Mouse (Mus musculus): Measurements from ENCODE around the gene Ric3. TPM values are rescaled to one million over a fixed set of nuclear protein-coding genes. Genes with fewer than 3 reads are reported as not detected.

Gene Ric3
- polyA plus RNA-seq, 1 experiment from 2014 or later = 5.1 TPM

- H3K36me3 ChIP-seq (ENCODE audit: control insufficient read depth, insufficient read depth, low read length) = no peaks in the 10 kb centered on the region
- no peak overlapping the region for H3K4me3 ChIP-seq (ENCODE audit: low read depth, low read length)
- H3K9ac ChIP-seq (ENCODE audit: low read length) = no peak overlapping the region
- ATAC-seq (ENCODE audit: insufficient number of reproducible peaks, low FRiP score, low TSS enrichment, low read depth) (no peak), DNase-seq (ENCODE audit: low spot score) (no peak)
- WGBS = 53% methylated on average over 3 of the region's 3 CpGs
- no peak overlapping the region for H3K27ac ChIP-seq (replicated peaks; ENCODE audit: low read depth, low read length)
- no peak overlapping the region for H3K4me2 ChIP-seq (ENCODE audit: low read depth, severe bottlenecking)
- no peaks in the 10 kb centered on the region for H3K27me3 ChIP-seq (ENCODE audit: control insufficient read depth, insufficient read depth, low read length)
- H3K4me1 ChIP-seq (ENCODE audit: control insufficient read depth, insufficient read depth, low read length) = no peaks in the 10 kb centered on the region
- H3K9me3 ChIP-seq (ENCODE audit: control insufficient read depth, low read length) = no peaks in the 10 kb centered on the region
These were observed 79.5 kb downstream of the Ric3 start for GRCm38 (mm10) chr7:109003653-109004052.

- H3K27me3 ChIP-seq (ENCODE audit: control insufficient read depth, insufficient read depth, low read length) = no peaks in the 10 kb centered on the region
- H3K9me3 ChIP-seq (ENCODE audit: control insufficient read depth, low read length) = no peaks in the 10 kb centered on the region
- no peaks in the 10 kb centered on the region for H3K4me1 ChIP-seq (ENCODE audit: control insufficient read depth, insufficient read depth, low read length)
- no peak overlapping the region for H3K27ac ChIP-seq (replicated peaks; ENCODE audit: low read depth, low read length)
- no peaks in the 10 kb centered on the region for H3K36me3 ChIP-seq (ENCODE audit: control insufficient read depth, insufficient read depth, low read length)
- DNase-seq (ENCODE audit: low spot score) (no peak), ATAC-seq (ENCODE audit: insufficient number of reproducible peaks, low FRiP score, low TSS enrichment, low read depth) (no peak)
- no peak overlapping the region for H3K4me2 ChIP-seq (ENCODE audit: low read depth, severe bottlenecking)
- WGBS = 82% methylated on average over 4 of the region's 4 CpGs
- no peak overlapping the region for H3K9ac ChIP-seq (ENCODE audit: low read length)
- no peak overlapping the region for H3K4me3 ChIP-seq (ENCODE audit: low read depth, low read length)
These were observed 81.2 kb downstream of the Ric3 start for GRCm38 (mm10) chr7:109001971-109002370.

- 56% methylated on average over 4 of the region's 4 CpGs for WGBS
- DNase-seq (ENCODE audit: low spot score) = peak; percentile 63
These were observed 82.7 kb downstream of the Ric3 start for GRCm38 (mm10) chr7:109000315-109000954.

GRCm38 (mm10) chr7:108996156-108996555 lies 87.0 kb downstream of the Ric3 start:
- H3K4me1 ChIP-seq (ENCODE audit: control insufficient read depth, insufficient read depth, low read length) = no peaks in the 10 kb centered on the region
- no peak overlapping the region for H3K9ac ChIP-seq (ENCODE audit: low read length)
- H3K36me3 ChIP-seq (ENCODE audit: control insufficient read depth, insufficient read depth, low read length) = no peaks in the 10 kb centered on the region
- no peak overlapping the region for H3K4me3 ChIP-seq (ENCODE audit: low read depth, low read length)
- no peaks in the 10 kb centered on the region for H3K9me3 ChIP-seq (ENCODE audit: control insufficient read depth, low read length)
- DNase-seq (ENCODE audit: low spot score) (no peak), ATAC-seq (ENCODE audit: insufficient number of reproducible peaks, low FRiP score, low TSS enrichment, low read depth) (no peak)
- no peaks in the 10 kb centered on the region for H3K27me3 ChIP-seq (ENCODE audit: control insufficient read depth, insufficient read depth, low read length)
- H3K27ac ChIP-seq (replicated peaks; ENCODE audit: low read depth, low read length) = no peak overlapping the region
- 63% methylated on average over 6 of the region's 6 CpGs for WGBS
- H3K4me2 ChIP-seq (ENCODE audit: low read depth, severe bottlenecking) = no peak overlapping the region

More at GRCm38 (mm10) chr7:109000315-109000954, 82.7 kb downstream of the Ric3 start:
- ATAC-seq (ENCODE audit: insufficient number of reproducible peaks, low FRiP score, low TSS enrichment, low read depth) = 0 out of 2 replicates have a peak, but pooled peaks have one; percentile 40
- Histone ChIP-seq H3K4me2 (ENCODE audit: low read depth, severe bottlenecking) (no peak overlapping the region), H3K4me3 (ENCODE audit: low read depth, low read length) (no peak overlapping the region), H3K4me1 (ENCODE audit: control insufficient read depth, insufficient read depth, low read length) (no peaks in the 10 kb centered on the region), H3K9me3 (ENCODE audit: control insufficient read depth, low read length) (no peaks in the 10 kb centered on the region), H3K27ac (replicated peaks; ENCODE audit: low read depth, low read length) (no peak overlapping the region), H3K9ac (ENCODE audit: low read length) (no peak overlapping the region), H3K36me3 (ENCODE audit: control insufficient read depth, insufficient read depth, low read length) (no peaks in the 10 kb centered on the region), H3K27me3 (ENCODE audit: control insufficient read depth, insufficient read depth, low read length) (no peaks in the 10 kb centered on the region)

DNA sequence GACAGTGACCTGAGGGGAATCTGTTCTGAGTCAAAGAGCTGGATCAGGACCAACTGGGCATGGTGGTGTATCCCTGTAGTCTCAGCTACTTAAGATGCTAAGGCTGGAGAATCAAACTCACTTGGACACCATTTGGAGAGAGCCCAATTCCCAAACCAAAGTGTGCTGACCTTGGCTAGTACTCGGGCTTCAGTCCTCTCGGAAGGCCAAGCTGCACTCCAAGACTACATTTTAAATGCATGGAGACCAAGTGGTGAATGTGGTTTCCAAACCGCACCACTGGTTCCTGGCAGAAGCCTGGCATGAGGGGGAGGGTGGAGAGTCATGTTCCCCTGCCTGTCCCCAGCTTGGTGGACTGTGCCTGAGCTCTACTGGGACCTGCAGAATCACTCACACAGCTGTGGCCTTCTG lies 89.2 kb downstream of the Ric3 start:
- ATAC-seq (ENCODE audit: insufficient number of reproducible peaks, low FRiP score, low TSS enrichment, low read depth) (no peak), DNase-seq (ENCODE audit: low spot score) (no peak)
- no peak overlapping the region for H3K4me2 ChIP-seq (ENCODE audit: low read depth, severe bottlenecking)
- H3K9ac ChIP-seq (ENCODE audit: low read length) = no peak overlapping the region
- H3K4me3 ChIP-seq (ENCODE audit: low read depth, low read length) = no peak overlapping the region
- no peaks in the 10 kb centered on the region for H3K9me3 ChIP-seq (ENCODE audit: control insufficient read depth, low read length)
- no peak overlapping the region for H3K27ac ChIP-seq (replicated peaks; ENCODE audit: low read depth, low read length)
- no peaks in the 10 kb centered on the region for H3K27me3 ChIP-seq (ENCODE audit: control insufficient read depth, insufficient read depth, low read length)
- H3K4me1 ChIP-seq (ENCODE audit: control insufficient read depth, insufficient read depth, low read length) = no peaks in the 10 kb centered on the region
- H3K36me3 ChIP-seq (ENCODE audit: control insufficient read depth, insufficient read depth, low read length) = no peaks in the 10 kb centered on the region
- WGBS = 91% methylated on average over 3 of the region's 3 CpGs

GRCm38 (mm10) chr7:108993230-108993629 lies 89.9 kb downstream of the Ric3 start:
- Histone ChIP-seq H3K36me3 (ENCODE audit: control insufficient read depth, insufficient read depth, low read length) (no peaks in the 10 kb centered on the region), H3K27ac (replicated peaks; ENCODE audit: low read depth, low read length) (no peak overlapping the region), H3K4me2 (ENCODE audit: low read depth, severe bottlenecking) (no peak overlapping the region), H3K9me3 (ENCODE audit: control insufficient read depth, low read length) (no peaks in the 10 kb centered on the region), H3K9ac (ENCODE audit: low read length) (no peak overlapping the region), H3K4me3 (ENCODE audit: low read depth, low read length) (no peak overlapping the region), H3K27me3 (ENCODE audit: control insufficient read depth, insufficient read depth, low read length) (no peaks in the 10 kb centered on the region), H3K4me1 (ENCODE audit: control insufficient read depth, insufficient read depth, low read length) (no peaks in the 10 kb centered on the region)
- no peak for ATAC-seq (ENCODE audit: insufficient number of reproducible peaks, low FRiP score, low TSS enrichment, low read depth)
- WGBS = 88% methylated on average over 7 of the region's 7 CpGs
- no peak for DNase-seq (ENCODE audit: low spot score)

DNA sequence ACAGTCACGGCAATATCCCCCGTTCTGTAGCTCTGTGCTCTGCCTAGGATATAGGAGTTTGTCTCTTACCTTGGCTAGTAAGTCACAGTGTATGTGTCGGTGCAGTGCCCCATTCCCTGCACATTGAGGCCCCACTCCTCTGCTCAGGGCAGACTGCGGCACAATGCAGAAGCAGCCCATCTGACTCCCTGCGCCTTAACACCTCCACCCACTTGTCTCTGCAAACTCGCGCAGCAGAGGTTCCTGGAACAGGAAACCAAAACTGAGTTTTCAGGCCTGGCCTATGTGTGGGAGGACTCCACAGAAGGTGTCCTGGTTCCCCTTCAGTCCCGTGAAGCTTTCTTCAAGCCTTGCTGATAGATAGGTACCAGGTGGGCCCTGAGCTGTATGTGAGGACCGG lies 91.9 kb downstream of the Ric3 start:
- 82% methylated on average over 9 of the region's 9 CpGs for WGBS

GRCm38 (mm10) chr7:108985934-108986708 lies 97.0 kb downstream of the Ric3 start:
- ATAC-seq (ENCODE audit: insufficient number of reproducible peaks, low FRiP score, low TSS enrichment, low read depth) (no peak), DNase-seq (ENCODE audit: low spot score) (no peak)
- H3K4me1 ChIP-seq (ENCODE audit: control insufficient read depth, insufficient read depth, low read length) = no peaks in the 10 kb centered on the region
- H3K4me2 ChIP-seq (ENCODE audit: low read depth, severe bottlenecking) = no peak overlapping the region
- H3K27me3 ChIP-seq (ENCODE audit: control insufficient read depth, insufficient read depth, low read length) = no peaks in the 10 kb centered on the region
- 79% methylated on average over 2 of the region's 3 CpGs for WGBS
- no peak overlapping the region for H3K4me3 ChIP-seq (ENCODE audit: low read depth, low read length)
- H3K9ac ChIP-seq (ENCODE audit: low read length) = no peak overlapping the region
- no peaks in the 10 kb centered on the region for H3K36me3 ChIP-seq (ENCODE audit: control insufficient read depth, insufficient read depth, low read length)
- H3K9me3 ChIP-seq (ENCODE audit: control insufficient read depth, low read length) = no peaks in the 10 kb centered on the region
- no peak overlapping the region for H3K27ac ChIP-seq (replicated peaks; ENCODE audit: low read depth, low read length)

More for the DNA sequence above, 91.9 kb downstream of the Ric3 start:
- no peaks in the 10 kb centered on the region for H3K27me3 ChIP-seq (ENCODE audit: control insufficient read depth, insufficient read depth, low read length)
- no peak for DNase-seq (ENCODE audit: low spot score)
- H3K36me3 ChIP-seq (ENCODE audit: control insufficient read depth, insufficient read depth, low read length) = no peaks in the 10 kb centered on the region
- no peak overlapping the region for H3K4me2 ChIP-seq (ENCODE audit: low read depth, severe bottlenecking)
- no peaks in the 10 kb centered on the region for H3K9me3 ChIP-seq (ENCODE audit: control insufficient read depth, low read length)
- no peak overlapping the region for H3K27ac ChIP-seq (replicated peaks; ENCODE audit: low read depth, low read length)
- no peak overlapping the region for H3K9ac ChIP-seq (ENCODE audit: low read length)
- no peak for ATAC-seq (ENCODE audit: insufficient number of reproducible peaks, low FRiP score, low TSS enrichment, low read depth)
- H3K4me1 ChIP-seq (ENCODE audit: control insufficient read depth, insufficient read depth, low read length) = no peaks in the 10 kb centered on the region
- no peak overlapping the region for H3K4me3 ChIP-seq (ENCODE audit: low read depth, low read length)

Data from limb, embryonic 11.5 days (tissue).